Comparison of ENCODE assay signal across 21 mouse cellular contexts in genomic region chr6:113065186-113065585, GRCm38 (mm10).
"Had no signal": no experiment of that assay in that cellular context is flagged by ENCODE, and none has a peak within 500 bp of the region (broad histone marks: within the 10 kb centered on the region; RNA-seq: fewer than 3 reads in every experiment).

No protein-coding gene starts in this region.

- H3K27me3 ChIP-seq: limb, embryonic 13.5 days; midbrain, embryonic 12.5 days; midbrain, embryonic 15.5 days; neural tube, embryonic 12.5 days; neural tube, embryonic 15.5 days had no signal

- H3K27ac ChIP-seq: layer of hippocampus, adult 2 months; limb, embryonic 10.5 days; limb, embryonic 13.5 days; liver, embryonic 14.5 days; macrophage; midbrain, embryonic 12.5 days; midbrain, embryonic 15.5 days; neural tube, embryonic 12.5 days; neural tube, embryonic 15.5 days; stomach, postnatal 0 days had no signal

- H3K4me3 ChIP-seq: layer of hippocampus, adult 2 months; limb, embryonic 10.5 days; limb, embryonic 13.5 days; midbrain, embryonic 12.5 days; midbrain, embryonic 15.5 days; neural tube, embryonic 12.5 days; neural tube, embryonic 15.5 days had no signal

- H3K4me2 ChIP-seq: limb, embryonic 13.5 days; liver, embryonic 11.5 days; lung, embryonic 14.5 days; midbrain, embryonic 12.5 days; midbrain, embryonic 15.5 days; neural tube, embryonic 12.5 days; neural tube, embryonic 15.5 days had no signal

- DNase-seq: kidney, postnatal 25 days; layer of hippocampus, adult 9-11 months; liver, postnatal 0 days; lung, embryonic 14.5 days; right cerebral cortex, adult 18-20 months; right cerebral cortex, postnatal 14 days; right cerebral cortex, postnatal 4 days; thymus, adult 18-20 months; thymus, postnatal 36 days had no signal

- H3K4me1 ChIP-seq: limb, embryonic 10.5 days; limb, embryonic 13.5 days; midbrain, embryonic 12.5 days; midbrain, embryonic 15.5 days; neural tube, embryonic 12.5 days; neural tube, embryonic 15.5 days had no signal

- H3K9ac ChIP-seq: limb, embryonic 13.5 days; liver, embryonic 14.5 days; liver, postnatal 0 days; lung, embryonic 14.5 days; midbrain, embryonic 12.5 days; midbrain, embryonic 15.5 days; neural tube, embryonic 12.5 days; neural tube, embryonic 15.5 days had no signal

- H3K9me3 ChIP-seq: limb, embryonic 10.5 days; limb, embryonic 13.5 days; midbrain, embryonic 12.5 days; midbrain, embryonic 15.5 days; neural tube, embryonic 12.5 days; neural tube, embryonic 15.5 days had no signal

- ATAC-seq: liver, postnatal 0 days; lung, postnatal 0 days; midbrain, embryonic 15.5 days had no signal
